Mouse (Mus musculus): ENCODE measurements around the gene Amn1. TPM values are rescaled to one million over a fixed set of nuclear protein-coding genes. Genes with fewer than 3 reads are reported as not detected.

The Amn1 gene
- total RNA-seq, 2 experiments from 2014 or later = 19.5 to 21.7 TPM

GRCm38 (mm10) chr6:149119853-149120252, 68.7 kb downstream of the Amn1 start:
- intact Hi-C loops (cut with DNase I) = loop anchor here (1.0 to 2.0 kb wide), 3 partner anchors 19 to 109 kb away; partner anchors contain the start of gene Dennd5b

GRCm38 (mm10) chr6:149118935-149119334, 69.6 kb downstream of the Amn1 start:
- intact Hi-C loops (cut with DNase I) = loop anchor here (1.0 to 2.0 kb wide), 2 partner anchors 18 to 61 kb away; partner anchors contain the start of gene Dennd5b
- peak; percentile 16 to 31 for DNase-seq

More at GRCm38 (mm10) chr6:149119853-149120252, 68.7 kb downstream of the Amn1 start:
- peak; percentile 36 to 76 for DNase-seq

- no peak for DNase-seq
- intact Hi-C loops (cut with DNase I) = no loop called here
Observed at GRCm38 (mm10) chr6:149116992-149117391, 71.5 kb downstream of the Amn1 start.

- no peak for DNase-seq
- intact Hi-C loops (cut with DNase I) = loop anchor here (5.0 kb wide), 1 partner anchor 37 kb away; no protein-coding TSS in a partner anchor
Observed at GRCm38 (mm10) chr6:149108909-149109308, 79.6 kb downstream of the Amn1 start.

- intact Hi-C loops (cut with DNase I) = loop anchor here (5.0 kb wide), 1 partner anchor 35 kb away; no protein-coding TSS in a partner anchor
- DNase-seq = no peak
Observed at GRCm38 (mm10) chr6:149107615-149108014, 80.9 kb downstream of the Amn1 start.

Other genes starting within 250 kb of the Amn1 start
- 1 to 10 TPM; 6.4 to 6.9 TPM for gene Sinhcaf, start 242.2 kb downstream of the Amn1 start, total RNA-seq (2021)
- 10 to 100 TPM; 20.5 to 23.3 TPM for gene Dennd5b, start 87.0 kb downstream of the Amn1 start, total RNA-seq (2021)
- gene Gm10203, start 58.5 kb downstream of the Amn1 start, total RNA-seq (2021) = not detected
- gene Etfbkmt, start 48.9 kb downstream of the Amn1 start, total RNA-seq (2021) = 10 to 100 TPM; 31.2 to 31.9 TPM
- 10 to 100 TPM; 32.8 to 38.6 TPM for gene Resf1, start 120.7 kb upstream of the Amn1 start, total RNA-seq (2021)
- 1 to 10 TPM; 3.5 to 3.6 TPM for gene Bicd1, start 220.2 kb upstream of the Amn1 start, total RNA-seq (2021)